Mouse (Mus musculus): ENCODE data around the gene Oit1. TPM values are rescaled to one million over a fixed set of nuclear protein-coding genes. Genes with fewer than 3 reads are reported as not detected.

The Oit1 gene
- polyA plus RNA-seq, 1 experiment from 2014 or later = not detected

DNA sequence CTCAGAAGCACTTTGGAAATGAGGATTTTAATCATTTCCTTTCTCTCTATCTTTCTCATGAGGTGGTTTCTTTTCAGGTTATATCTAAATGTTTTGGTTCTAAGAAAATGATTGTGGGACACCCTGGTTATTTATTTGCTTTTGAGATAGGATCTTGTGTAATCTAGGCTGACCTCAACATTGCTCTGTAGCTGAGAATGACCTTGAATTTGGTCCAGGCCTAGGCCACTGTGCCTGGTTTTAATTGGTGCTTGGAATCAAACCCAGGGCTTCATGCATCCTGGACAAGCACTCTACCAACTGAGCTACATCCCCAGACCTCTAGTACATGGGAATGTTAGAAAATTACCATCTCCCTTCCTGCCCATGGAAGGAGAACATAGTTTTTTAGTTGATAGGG is 74.5 kb downstream of the Oit1 start:
- H3K36me3 ChIP-seq (ENCODE audit: control insufficient read depth, insufficient read depth, low read length) = no peaks in the 10 kb centered on the region
- H3K27ac ChIP-seq (ENCODE audit: low read depth, low read length) = no peak overlapping the region
- no peak overlapping the region for H3K4me2 ChIP-seq
- peaks cover 3% of the 10 kb centered on the region; the same call in 1 of the 2 replicates for H3K4me1 ChIP-seq (ENCODE audit: control insufficient read depth, insufficient read depth, low read length)
- H3K4me3 ChIP-seq (ENCODE audit: low read depth, low read length) = no peak overlapping the region
- H3K9ac ChIP-seq (ENCODE audit: low read depth, low read length) = no peak overlapping the region
- no peak for ATAC-seq (replicated peaks; ENCODE audit: insufficient number of reproducible peaks, low FRiP score, low TSS enrichment)
- no peaks in the 10 kb centered on the region for H3K27me3 ChIP-seq (ENCODE audit: control insufficient read depth, insufficient read depth, low read length)
- H3K9me3 ChIP-seq (replicated peaks; ENCODE audit: control insufficient read depth, low read length) = no peaks in the 10 kb centered on the region

GRCm38 (mm10) chr14:8302687-8303086 is 75.9 kb downstream of the Oit1 start:
- H3K4me1 ChIP-seq (ENCODE audit: control insufficient read depth, insufficient read depth, low read length) = peaks cover 3% of the 10 kb centered on the region; the same call in 1 of the 2 replicates
- no peak overlapping the region for H3K4me3 ChIP-seq (ENCODE audit: low read depth, low read length)
- no peak overlapping the region for H3K9ac ChIP-seq (ENCODE audit: low read depth, low read length)
- WGBS (ENCODE audit: insufficient replicate concordance) = 9% methylated on average over 10 of the region's 10 CpGs
- ATAC-seq (replicated peaks; ENCODE audit: insufficient number of reproducible peaks, low FRiP score, low TSS enrichment) = no peak
- peak overlapping the region; percentile 27 for H3K4me2 ChIP-seq
- no peaks in the 10 kb centered on the region for H3K27me3 ChIP-seq (ENCODE audit: control insufficient read depth, insufficient read depth, low read length)
- H3K36me3 ChIP-seq (ENCODE audit: control insufficient read depth, insufficient read depth, low read length) = no peaks in the 10 kb centered on the region
- no peaks in the 10 kb centered on the region for H3K9me3 ChIP-seq (replicated peaks; ENCODE audit: control insufficient read depth, low read length)
- no peak overlapping the region for H3K27ac ChIP-seq (ENCODE audit: low read depth, low read length)

DNA sequence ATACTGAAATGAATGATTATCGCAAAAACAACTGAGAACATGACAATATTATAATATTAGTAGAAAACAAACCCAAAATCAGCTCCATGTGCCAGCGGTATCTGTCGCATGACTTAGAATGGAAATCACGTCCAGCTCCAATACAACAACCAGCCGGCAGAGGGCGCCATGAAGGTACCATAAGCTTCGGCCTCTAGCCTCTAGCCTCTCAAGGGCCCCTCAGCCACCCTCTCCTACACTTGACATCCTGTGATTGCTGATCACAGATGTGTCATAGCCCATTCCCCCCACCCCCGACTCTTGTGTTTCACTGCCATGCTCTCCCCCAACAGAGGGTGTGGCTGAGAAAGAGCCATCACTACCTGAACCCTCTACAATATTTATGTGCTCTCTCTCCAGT is 78.3 kb downstream of the Oit1 start:
- no peaks in the 10 kb centered on the region for H3K27me3 ChIP-seq (ENCODE audit: control insufficient read depth, insufficient read depth, low read length)
- no peaks in the 10 kb centered on the region for H3K36me3 ChIP-seq (ENCODE audit: control insufficient read depth, insufficient read depth, low read length)
- H3K9me3 ChIP-seq (replicated peaks; ENCODE audit: control insufficient read depth, low read length) = no peaks in the 10 kb centered on the region
- H3K4me3 ChIP-seq (ENCODE audit: low read depth, low read length) = no peak overlapping the region
- H3K27ac ChIP-seq (ENCODE audit: low read depth, low read length) = no peak overlapping the region
- H3K4me2 ChIP-seq = no peak overlapping the region
- H3K4me1 ChIP-seq (ENCODE audit: control insufficient read depth, insufficient read depth, low read length) = peaks cover 3% of the 10 kb centered on the region; the same call in 1 of the 2 replicates
- 17% methylated on average over 8 of the region's 8 CpGs for WGBS (ENCODE audit: insufficient replicate concordance)
- no peak for ATAC-seq (replicated peaks; ENCODE audit: insufficient number of reproducible peaks, low FRiP score, low TSS enrichment)
- H3K9ac ChIP-seq (ENCODE audit: low read depth, low read length) = no peak overlapping the region

Other genes starting within 250 kb of the Oit1 start
- gene Pdhb, start 205.7 kb downstream of the Oit1 start, polyA plus RNA-seq (2014; fragmentation: Nextera tagmentation; extraction: Ambion mirVana) = 413 and 460 TPM in 2 replicates
- gene Kctd6, start 164.6 kb downstream of the Oit1 start, polyA plus RNA-seq (2014; fragmentation: Nextera tagmentation; extraction: Ambion mirVana) = 7.4 and 8.1 TPM in 2 replicates
- gene Acox2, start 119.4 kb downstream of the Oit1 start, polyA plus RNA-seq (2014; fragmentation: Nextera tagmentation; extraction: Ambion mirVana) = 0.42 and 0.52 TPM in 2 replicates
- 0.23 and 0.30 TPM in 2 replicates for gene Fam107a, start 60.7 kb downstream of the Oit1 start, polyA plus RNA-seq (2014; fragmentation: Nextera tagmentation; extraction: Ambion mirVana)